Mouse (Mus musculus): ENCODE measurements around the gene Defb25. TPM values are rescaled to one million over a fixed set of nuclear protein-coding genes. Genes with fewer than 3 reads are reported as not detected.
"Not testable (repeated sequence)": the region's sequence is repeated elsewhere in the genome, so short reads cannot be mapped to it uniquely, and the experiment has no call there.

Defb25 gene
- polyA plus RNA-seq (2015; fragmentation: Nextera tagmentation; extraction: Ambion mirVana) = 26.4 and 39.6 TPM in 2 replicates

DNA sequence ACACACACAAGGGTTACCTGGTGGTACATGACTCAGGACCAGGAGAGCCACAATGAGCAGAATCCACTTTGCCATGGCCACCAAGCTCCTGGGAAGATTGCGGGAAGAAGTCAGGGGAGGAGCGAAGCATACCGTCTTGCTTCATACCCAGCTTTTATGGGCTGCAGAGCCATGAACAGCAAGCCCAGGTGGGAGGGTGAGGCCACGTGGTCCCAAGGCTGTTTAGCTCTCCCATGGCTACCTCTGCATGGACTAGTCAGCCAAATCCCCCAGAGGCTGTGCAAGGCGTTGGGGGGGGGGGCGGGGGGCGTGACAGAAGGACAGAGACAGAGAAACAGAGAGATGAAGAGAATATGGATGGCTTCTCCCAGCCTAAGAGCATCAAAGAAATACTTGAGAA, at the start of gene Defb25:
Gene Defb25, minus strand, starts transcription at position 101 of the 400 bp plus-strand sequence.
- no peak for DNase-seq (ENCODE audit: low spot score)
- 0 out of 2 replicates have a peak, but pooled peaks cover 3% of the 10 kb centered on the region for H3K4me1 ChIP-seq (replicated peaks; ENCODE audit: insufficient read depth, low read length)
- no peaks in the 10 kb centered on the region for H3K36me3 ChIP-seq (ENCODE audit: insufficient read depth, low read length)
- no peaks in the 10 kb centered on the region for H3K9me3 ChIP-seq (replicated peaks; ENCODE audit: low read length)
- H3K4me2 ChIP-seq (ENCODE audit: low read length) = no peak within 1 kb of the TSS
- H3K4me3 ChIP-seq (replicated peaks; ENCODE audit: low read depth, low read length) = no peak within 1 kb of the TSS
- TF ChIP-seq CTCF (IDR thresholded peaks at IDR 0.05; ENCODE audit: low read depth) = no peak
- no peak within 1 kb of the TSS for H3K9ac ChIP-seq (ENCODE audit: low read depth, low read length)
- WGBS = 63% methylated on average over 7 of the region's 7 CpGs
- no peak for ATAC-seq (replicated peaks; ENCODE audit: low FRiP score, low read depth)
- no peaks in the 10 kb centered on the region for H3K27me3 ChIP-seq (ENCODE audit: insufficient read depth, low read length)
- H3K27ac ChIP-seq = peak within 1 kb of the TSS; percentile 57

DNA sequence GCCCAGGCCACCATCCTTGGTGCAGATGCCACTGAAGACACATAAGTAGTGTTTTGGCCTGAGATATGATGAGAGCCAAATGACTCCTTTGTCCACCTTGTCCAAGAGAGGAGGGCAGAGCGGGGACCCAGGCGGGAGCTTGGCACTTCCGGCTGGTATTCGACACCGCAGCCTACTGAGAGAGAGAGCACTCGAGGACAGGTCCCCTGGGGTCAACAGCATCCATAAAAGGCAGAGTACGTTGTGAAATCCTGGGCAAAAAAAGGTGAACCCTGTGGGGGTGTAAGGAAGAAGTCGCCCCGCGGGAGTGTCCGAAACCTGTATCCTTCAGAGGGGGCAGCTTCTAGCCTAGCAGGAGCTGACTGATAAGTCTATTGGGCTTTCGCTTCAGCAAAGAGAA, 49.3 kb upstream of the Defb25 start:
- Histone ChIP-seq H3K4me2 (ENCODE audit: low read length) (peak overlapping the region; percentile 86), H3K4me1 (replicated peaks; ENCODE audit: insufficient read depth, low read length) (peaks cover 25% of the 10 kb centered on the region), H3K36me3 (ENCODE audit: insufficient read depth, low read length) (peaks cover 21% of the 10 kb centered on the region), H3K9ac (ENCODE audit: low read depth, low read length) (peak overlapping the region; percentile 94; the same call in 1 of the 2 replicates), H3K27me3 (ENCODE audit: insufficient read depth, low read length) (no peaks in the 10 kb centered on the region), H3K27ac (no peak overlapping the region), H3K9me3 (replicated peaks; ENCODE audit: low read length) (no peaks in the 10 kb centered on the region), H3K4me3 (replicated peaks; ENCODE audit: low read depth, low read length) (no peak overlapping the region; the same call in 1 of the 2 replicates)
- WGBS = 55% methylated on average over 12 of the region's 12 CpGs
- no peak for DNase-seq (ENCODE audit: low spot score)
- ATAC-seq (replicated peaks; ENCODE audit: low FRiP score, low read depth) = no peak
- TF ChIP-seq CTCF (IDR thresholded peaks at IDR 0.05; ENCODE audit: low read depth) = no peak

DNA sequence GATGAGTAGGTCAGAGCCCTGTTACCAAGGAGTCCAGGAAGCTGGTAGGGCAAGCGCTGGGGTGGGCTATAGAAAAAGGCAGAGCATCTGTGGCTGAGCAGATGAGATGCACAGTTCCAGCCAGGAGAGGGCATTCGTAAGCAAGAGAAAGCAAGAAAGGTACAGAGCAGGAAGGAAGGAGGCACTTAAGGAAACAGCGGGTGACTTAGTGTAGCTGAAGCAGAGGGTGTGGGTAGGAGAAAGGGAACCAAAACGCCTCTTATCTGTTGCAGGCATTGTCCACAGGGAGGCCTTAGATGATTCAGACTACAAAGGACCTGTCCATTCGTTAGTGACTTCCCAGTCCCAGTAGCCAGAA, 48.8 kb upstream of the Defb25 start:
- Histone ChIP-seq H3K4me2 (ENCODE audit: low read length) (peak overlapping the region; percentile 86), H3K27ac (no peak overlapping the region), H3K4me1 (replicated peaks; ENCODE audit: insufficient read depth, low read length) (peaks cover 25% of the 10 kb centered on the region), H3K4me3 (replicated peaks; ENCODE audit: low read depth, low read length) (peak overlapping the region; percentile 72), H3K27me3 (ENCODE audit: insufficient read depth, low read length) (no peaks in the 10 kb centered on the region), H3K9me3 (replicated peaks; ENCODE audit: low read length) (no peaks in the 10 kb centered on the region), H3K9ac (ENCODE audit: low read depth, low read length) (0 out of 2 replicates have a peak overlapping the region, but pooled peaks have one; percentile 94), H3K36me3 (ENCODE audit: insufficient read depth, low read length) (peaks cover 16% of the 10 kb centered on the region)
- 20% methylated on average over 5 of the region's 5 CpGs for WGBS
- TF ChIP-seq CTCF (IDR thresholded peaks at IDR 0.05; ENCODE audit: low read depth) = peak; percentile 70
- DNase-seq (ENCODE audit: low spot score) (peak; percentile 87), ATAC-seq (replicated peaks; ENCODE audit: low FRiP score, low read depth) (peak; percentile 26; the same call in 1 of the 2 replicates)

GRCm38 (mm10) chr2:152670983-152671641, 48.3 kb upstream of the Defb25 start:
- Histone ChIP-seq H3K4me2 (ENCODE audit: low read length) (peak overlapping the region; percentile 86), H3K9ac (ENCODE audit: low read depth, low read length) (peak overlapping the region; percentile 94), H3K36me3 (ENCODE audit: insufficient read depth, low read length) (peaks cover 11% of the 10 kb centered on the region), H3K9me3 (replicated peaks; ENCODE audit: low read length) (no peaks in the 10 kb centered on the region), H3K27ac (0 out of 2 replicates have a peak overlapping the region, but pooled peaks have one; percentile 92), H3K4me3 (replicated peaks; ENCODE audit: low read depth, low read length) (peak overlapping the region; percentile 72), H3K27me3 (ENCODE audit: insufficient read depth, low read length) (no peaks in the 10 kb centered on the region), H3K4me1 (replicated peaks; ENCODE audit: insufficient read depth, low read length) (peaks cover 25% of the 10 kb centered on the region)
- DNase-seq (ENCODE audit: low spot score) = no peak
- WGBS = 34% methylated on average over 9 of the region's 9 CpGs
- no peak for TF ChIP-seq CTCF (IDR thresholded peaks at IDR 0.05; ENCODE audit: low read depth)
- no peak for ATAC-seq (replicated peaks; ENCODE audit: low FRiP score, low read depth)

GRCm38 (mm10) chr2:152669639-152670484, 47.0 kb upstream of the Defb25 start:
- Histone ChIP-seq H3K9ac (ENCODE audit: low read depth, low read length) (peak overlapping the region; percentile 94), H3K4me3 (replicated peaks; ENCODE audit: low read depth, low read length) (peak overlapping the region; percentile 72), H3K4me1 (replicated peaks; ENCODE audit: insufficient read depth, low read length) (peaks cover 25% of the 10 kb centered on the region), H3K9me3 (replicated peaks; ENCODE audit: low read length) (no peaks in the 10 kb centered on the region), H3K27me3 (ENCODE audit: insufficient read depth, low read length) (no peaks in the 10 kb centered on the region), H3K27ac (peak overlapping the region; percentile 92), H3K36me3 (ENCODE audit: insufficient read depth, low read length) (peaks cover 5% of the 10 kb centered on the region; the same call in 1 of the 2 replicates), H3K4me2 (ENCODE audit: low read length) (peak overlapping the region; percentile 86)
- WGBS = under 1% methylated on average over 46 of the region's 46 CpGs
- DNase-seq (ENCODE audit: low spot score) = peak; percentile 71
- peak; percentile 60 for ATAC-seq (replicated peaks; ENCODE audit: low FRiP score, low read depth)
- no peak for TF ChIP-seq CTCF (IDR thresholded peaks at IDR 0.05; ENCODE audit: low read depth)

GRCm38 (mm10) chr2:152669256-152669638, 46.4 kb upstream of the Defb25 start, which contains the start of gene H13:
H13 (plus strand) TSS chr2:152669461.
- Histone ChIP-seq H3K27ac (peak within 1 kb of the TSS; percentile 92), H3K9ac (ENCODE audit: low read depth, low read length) (peak within 1 kb of the TSS; percentile 94), H3K27me3 (ENCODE audit: insufficient read depth, low read length) (no peaks in the 10 kb centered on the region), H3K4me3 (replicated peaks; ENCODE audit: low read depth, low read length) (peak within 1 kb of the TSS; percentile 72), H3K9me3 (replicated peaks; ENCODE audit: low read length) (no peaks in the 10 kb centered on the region), H3K36me3 (ENCODE audit: insufficient read depth, low read length) (peaks cover 5% of the 10 kb centered on the region; the same call in 1 of the 2 replicates), H3K4me2 (ENCODE audit: low read length) (peak within 1 kb of the TSS; percentile 86), H3K4me1 (replicated peaks; ENCODE audit: insufficient read depth, low read length) (peaks cover 25% of the 10 kb centered on the region)
- ATAC-seq (replicated peaks; ENCODE audit: low FRiP score, low read depth) (peak; percentile 73), DNase-seq (ENCODE audit: low spot score) (peak; percentile 97)
- WGBS = 0% methylated on average over 35 of the region's 35 CpGs
- peak; percentile 98 for TF ChIP-seq CTCF (IDR thresholded peaks at IDR 0.05; ENCODE audit: low read depth)

DNA sequence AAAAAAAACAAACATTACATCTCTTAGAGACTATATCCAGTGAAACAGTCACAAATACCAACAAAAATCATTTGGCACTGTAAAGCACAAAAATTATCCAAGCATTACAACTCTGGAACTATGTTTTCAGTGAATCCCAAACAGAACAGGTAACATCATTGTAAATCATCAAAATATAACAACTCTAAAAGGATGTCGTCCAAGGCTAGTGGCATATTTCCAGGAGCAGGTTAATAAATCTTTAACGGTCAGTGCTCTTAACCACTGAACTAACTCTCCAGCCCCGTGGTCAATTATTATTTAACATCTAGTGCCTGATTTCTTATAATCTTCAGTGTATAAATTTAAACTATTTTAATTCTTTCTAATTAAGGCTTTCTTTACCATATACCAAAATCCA, 43.3 kb upstream of the Defb25 start:
- H3K4me2 ChIP-seq (ENCODE audit: low read length); H3K9me3 ChIP-seq (replicated peaks; ENCODE audit: low read length); H3K4me3 ChIP-seq (replicated peaks; ENCODE audit: low read depth, low read length); H3K36me3 ChIP-seq (ENCODE audit: insufficient read depth, low read length); H3K27me3 ChIP-seq (ENCODE audit: insufficient read depth, low read length); DNase-seq (ENCODE audit: low spot score); H3K9ac ChIP-seq (ENCODE audit: low read depth, low read length); ATAC-seq (replicated peaks; ENCODE audit: low FRiP score, low read depth); H3K4me1 ChIP-seq (replicated peaks; ENCODE audit: insufficient read depth, low read length); H3K27ac ChIP-seq: not testable (repeated sequence)
- WGBS = 26% methylated on average over 3 of the region's 3 CpGs
